Mouse (Mus musculus): Measurements from ENCODE around the gene Fxyd2. TPM values are rescaled to one million over a fixed set of nuclear protein-coding genes. Genes with fewer than 3 reads are reported as not detected.

The Fxyd2 gene
- total RNA-seq, 1 experiment from 2014 or later, result 1.4 TPM

- no peak for ATAC-seq (replicated peaks; ENCODE audit: low read depth, poor library complexity, severe bottlenecking)
Measured at GRCm38 (mm10) chr9:45418252-45418651, 18.8 kb downstream of the Fxyd2 start.

DNA sequence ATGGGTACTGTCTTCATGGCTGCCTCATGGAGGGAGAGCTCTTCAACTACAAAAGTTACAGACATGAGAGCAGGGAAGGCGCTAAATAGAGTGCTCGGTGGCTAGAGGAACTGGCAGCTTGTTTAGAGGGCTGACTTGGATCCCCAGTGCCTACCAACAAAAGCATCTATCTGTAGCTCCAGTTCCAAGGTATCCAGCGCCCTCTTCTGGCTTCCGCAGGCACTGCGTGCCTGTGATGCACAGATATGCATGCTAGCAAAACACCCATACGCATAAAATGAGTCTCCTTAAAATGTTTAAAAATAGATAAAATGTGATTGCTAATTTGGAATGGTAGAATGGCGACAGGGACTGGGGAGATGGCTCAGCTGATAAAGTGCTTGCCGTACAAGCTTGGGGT lies 21.7 kb downstream of the Fxyd2 start:
- ATAC-seq (replicated peaks; ENCODE audit: low read depth, poor library complexity, severe bottlenecking), result no peak

DNA sequence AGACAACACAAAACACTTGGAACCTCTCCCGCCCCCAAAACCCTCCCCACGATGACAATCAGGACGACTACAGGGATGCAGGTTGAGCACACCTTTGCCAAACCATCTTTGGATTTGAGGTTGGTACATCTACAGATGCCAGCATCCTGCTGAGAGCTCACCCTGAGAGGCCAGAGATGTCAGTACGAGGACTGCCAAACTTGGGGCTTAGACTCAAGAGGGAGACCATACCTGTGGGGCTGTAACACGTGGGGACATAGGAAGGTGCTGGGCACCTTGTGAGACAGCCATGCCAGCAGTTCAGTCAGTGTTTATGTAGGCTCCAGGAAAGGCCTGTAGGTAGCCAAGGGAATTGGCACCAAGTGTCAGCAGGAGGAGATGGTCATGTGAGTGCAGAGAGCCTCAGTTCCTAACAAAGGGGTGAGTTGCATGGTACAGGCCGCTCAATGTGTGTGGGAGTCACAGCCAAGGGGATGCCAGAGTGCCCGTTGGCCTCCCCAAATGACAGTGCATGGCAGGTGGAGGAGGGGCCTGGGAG lies 23.4 kb downstream of the Fxyd2 start:
- no peak for ATAC-seq (replicated peaks; ENCODE audit: low read depth, poor library complexity, severe bottlenecking)

GRCm38 (mm10) chr9:45426456-45426855 lies 27.0 kb downstream of the Fxyd2 start, which contains the start of gene Dscaml1:
TSS of gene Dscaml1 (plus strand) at chr9:45426628.
- ATAC-seq (replicated peaks; ENCODE audit: low read depth, poor library complexity, severe bottlenecking), result no peak

DNA sequence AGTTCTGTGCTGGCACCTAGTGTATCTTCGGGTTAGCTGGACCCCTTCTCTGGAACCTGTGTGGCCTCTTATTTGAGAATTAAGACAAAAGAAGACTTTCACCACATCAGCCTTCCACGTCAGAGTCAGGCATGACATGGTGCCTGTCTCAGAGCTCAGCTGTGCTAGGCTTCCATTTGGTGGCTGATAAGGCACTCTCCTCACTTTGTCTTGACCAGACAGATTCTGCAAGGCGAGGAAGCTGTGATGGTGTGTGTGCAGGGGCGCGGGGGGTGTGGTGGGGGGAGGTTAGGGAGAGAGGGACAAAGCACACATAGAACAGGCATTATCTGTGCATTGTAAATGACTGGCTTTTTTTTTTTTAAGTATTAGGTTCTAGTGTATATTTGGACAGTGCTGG lies 29.9 kb downstream of the Fxyd2 start:
- peak; percentile 73 for ATAC-seq (replicated peaks; ENCODE audit: low read depth, poor library complexity, severe bottlenecking)

GRCm38 (mm10) chr9:45429951-45430697 lies 30.7 kb downstream of the Fxyd2 start:
- 0 out of 2 replicates have a peak, but pooled peaks have one; percentile 24 for ATAC-seq (replicated peaks; ENCODE audit: low read depth, poor library complexity, severe bottlenecking)

DNA sequence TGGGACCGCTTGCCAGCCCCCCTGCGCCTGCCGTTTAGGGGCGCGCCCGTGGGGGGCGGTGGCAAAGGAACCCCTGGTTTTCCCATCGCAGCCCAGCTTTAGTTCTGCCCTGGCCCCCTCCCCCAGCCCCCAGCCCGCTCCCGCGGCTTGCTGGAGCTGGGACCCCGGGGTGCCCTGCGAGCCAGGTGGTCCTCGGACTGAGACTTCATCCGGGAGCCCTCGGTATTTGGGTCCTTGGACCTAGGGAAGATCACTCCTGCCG lies 31.2 kb downstream of the Fxyd2 start:
- no peak for ATAC-seq (replicated peaks; ENCODE audit: low read depth, poor library complexity, severe bottlenecking)

- ATAC-seq (replicated peaks; ENCODE audit: low read depth, poor library complexity, severe bottlenecking), result no peak
Measured at GRCm38 (mm10) chr9:45431150-45431549, 31.7 kb downstream of the Fxyd2 start.

DNA sequence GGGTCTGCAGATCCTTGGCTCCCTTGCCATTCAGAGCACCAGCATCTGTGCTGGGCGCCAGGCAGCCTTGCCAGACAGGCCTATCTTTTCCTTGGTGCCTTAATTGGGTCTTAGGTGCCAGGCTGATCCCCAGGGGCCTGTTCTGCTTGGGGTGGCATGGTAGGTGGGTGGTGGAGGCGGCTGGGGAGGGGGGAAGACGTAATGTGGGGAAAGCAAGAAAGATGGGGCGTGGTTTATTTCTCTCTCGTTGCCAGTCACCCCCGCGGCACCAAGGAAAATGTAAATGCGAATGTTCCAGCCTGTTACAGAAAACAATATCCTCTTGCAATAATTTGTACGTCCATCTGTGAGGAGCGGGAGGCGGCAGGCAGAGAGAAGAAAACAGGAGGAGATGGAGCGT lies 33.2 kb downstream of the Fxyd2 start:
- no peak for ATAC-seq (replicated peaks; ENCODE audit: low read depth, poor library complexity, severe bottlenecking)

DNA sequence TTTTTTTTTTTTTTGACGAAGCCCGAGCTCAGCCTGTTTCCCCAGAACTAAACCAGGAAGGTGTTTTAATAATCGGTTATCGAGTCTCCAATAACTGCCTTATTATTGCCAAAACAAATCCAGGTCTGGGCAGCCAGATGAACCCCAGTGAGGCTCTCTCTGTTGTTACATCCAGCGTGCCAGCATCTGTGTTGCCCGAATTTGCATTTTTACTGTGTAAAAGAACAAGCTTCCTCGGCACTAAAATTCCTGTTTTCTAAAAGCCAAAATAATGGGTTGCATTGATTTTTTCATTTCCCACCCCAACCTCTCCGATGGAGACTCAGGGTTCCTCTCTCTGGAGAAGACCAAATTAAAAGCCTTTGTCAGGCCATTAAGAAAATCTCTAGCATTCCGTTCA lies 33.6 kb downstream of the Fxyd2 start:
- no peak for ATAC-seq (replicated peaks; ENCODE audit: low read depth, poor library complexity, severe bottlenecking)

DNA sequence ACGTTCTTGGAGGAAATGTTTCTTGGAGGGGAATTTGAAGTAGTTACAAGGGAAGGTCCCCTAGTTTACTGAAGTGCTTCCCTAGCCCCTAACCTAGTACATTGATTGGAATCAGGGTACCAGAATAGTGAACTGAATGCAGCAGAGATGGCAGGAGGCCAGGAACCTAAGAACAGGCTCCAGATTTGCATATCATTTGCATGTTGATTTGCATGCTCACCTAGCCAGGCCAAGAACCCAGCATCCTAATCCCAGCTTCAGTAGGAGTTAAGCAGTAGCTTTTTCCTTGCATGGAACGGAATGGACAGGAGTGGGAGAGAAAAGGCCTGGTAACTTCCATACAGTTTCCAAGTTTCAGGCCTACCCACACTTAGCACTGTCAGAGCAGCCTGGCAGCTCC lies 34.7 kb downstream of the Fxyd2 start:
- no peak for ATAC-seq (replicated peaks; ENCODE audit: low read depth, poor library complexity, severe bottlenecking)

GRCm38 (mm10) chr9:45439025-45439424 lies 39.6 kb downstream of the Fxyd2 start:
- ATAC-seq (replicated peaks; ENCODE audit: low read depth, poor library complexity, severe bottlenecking), result no peak

- peak; percentile 73; the same call in 1 of the 2 replicates for ATAC-seq (replicated peaks; ENCODE audit: low read depth, poor library complexity, severe bottlenecking)
Measured at GRCm38 (mm10) chr9:45440083-45440784, 40.8 kb downstream of the Fxyd2 start.

- ATAC-seq (replicated peaks; ENCODE audit: low read depth, poor library complexity, severe bottlenecking), result no peak
Measured at GRCm38 (mm10) chr9:45444251-45444798, 44.9 kb downstream of the Fxyd2 start.

GRCm38 (mm10) chr9:45449658-45450057 lies 50.2 kb downstream of the Fxyd2 start:
- no peak for ATAC-seq (replicated peaks; ENCODE audit: low read depth, poor library complexity, severe bottlenecking)

DNA sequence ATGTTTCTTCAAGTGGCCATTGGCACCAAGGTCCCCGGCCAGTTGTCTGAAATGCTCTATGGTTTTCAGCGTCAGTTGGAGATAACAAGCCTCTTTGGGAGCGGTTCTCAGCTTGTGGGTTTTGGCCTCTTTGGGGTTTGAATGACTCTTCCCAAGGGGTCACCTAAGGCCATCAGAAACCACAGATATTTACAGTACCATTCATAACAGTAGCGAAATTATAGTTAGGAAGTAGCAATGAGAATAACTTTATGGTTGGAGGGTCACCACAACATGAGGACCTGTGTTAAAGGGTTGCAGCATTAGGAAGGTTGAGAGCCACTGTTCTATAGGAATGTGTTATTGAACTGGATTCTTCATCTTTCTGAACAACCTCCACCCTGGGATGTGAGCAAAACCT lies 51.9 kb downstream of the Fxyd2 start:
- no peak for ATAC-seq (replicated peaks; ENCODE audit: low read depth, poor library complexity, severe bottlenecking)

DNA sequence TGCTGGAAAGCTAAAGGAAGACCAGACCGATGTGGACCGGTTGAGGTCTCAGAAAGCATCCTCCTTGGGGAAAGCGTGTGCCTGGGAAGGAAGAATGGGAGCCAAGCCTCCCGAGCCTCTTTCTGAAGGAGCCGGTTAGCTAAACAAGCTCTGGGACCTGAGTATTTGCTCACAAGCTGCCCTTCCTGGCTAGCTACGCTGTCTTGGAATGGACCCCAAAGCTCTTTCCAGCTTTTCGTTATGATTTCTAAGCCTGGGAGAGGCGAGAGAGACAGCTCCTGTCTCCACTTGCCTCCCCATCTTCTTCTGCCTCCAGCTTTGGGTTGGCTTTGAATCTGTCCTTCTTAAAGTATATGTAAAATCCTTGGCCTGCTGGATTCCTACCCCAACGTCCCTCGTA lies 54.6 kb downstream of the Fxyd2 start:
- no peak for ATAC-seq (replicated peaks; ENCODE audit: low read depth, poor library complexity, severe bottlenecking)

DNA sequence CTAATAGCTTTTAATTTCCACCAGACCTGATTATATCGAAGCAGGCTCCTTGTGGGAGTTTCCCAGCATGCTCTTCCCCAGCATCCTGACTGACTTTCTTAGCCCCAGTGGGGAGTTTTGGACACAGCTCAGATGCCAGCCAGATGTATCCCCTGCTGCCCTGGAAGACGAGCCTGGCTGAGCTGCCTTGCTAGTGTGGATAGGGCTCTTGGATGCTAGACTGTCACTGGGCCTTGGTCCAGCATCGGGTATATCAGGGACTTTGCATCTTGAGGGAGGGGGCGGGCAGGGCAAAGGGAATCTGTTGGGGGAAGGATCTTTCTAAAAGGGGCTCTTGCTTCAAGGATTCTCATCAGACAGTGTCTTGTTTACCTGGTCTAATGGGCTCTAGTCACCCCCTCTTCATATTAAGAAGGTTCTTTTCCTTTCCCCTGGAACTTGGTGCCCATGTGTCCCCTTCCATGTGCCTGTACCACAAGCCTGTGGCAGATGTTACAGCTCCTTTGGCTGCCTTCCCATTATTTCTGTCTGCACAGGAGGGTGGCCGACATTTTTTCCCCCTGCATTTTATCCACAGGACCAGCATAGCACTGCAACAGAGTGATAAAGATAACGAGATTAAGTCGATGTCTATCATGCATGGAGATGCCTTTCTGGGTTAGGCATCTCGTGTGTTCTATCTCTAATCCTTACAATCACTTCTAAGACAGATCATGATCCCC lies 55.6 kb downstream of the Fxyd2 start:
- no peak for ATAC-seq (replicated peaks; ENCODE audit: low read depth, poor library complexity, severe bottlenecking)

- peak; percentile 29; the same call in 1 of the 2 replicates for ATAC-seq (replicated peaks; ENCODE audit: low read depth, poor library complexity, severe bottlenecking)
Measured at GRCm38 (mm10) chr9:45457200-45457599, 57.7 kb downstream of the Fxyd2 start.

GRCm38 (mm10) chr9:45458363-45458762 lies 58.9 kb downstream of the Fxyd2 start:
- ATAC-seq (replicated peaks; ENCODE audit: low read depth, poor library complexity, severe bottlenecking), result no peak

All from common myeloid progenitor, adult 5-6 weeks (primary cell).